Mouse (Mus musculus) frontal cortex, adult 2 months (tissue): Measurements from ENCODE around the gene Dhx16. TPM values are rescaled to one million over a fixed set of nuclear protein-coding genes. Genes with fewer than 3 reads are reported as not detected.
"Not testable (repeated sequence)": the region's sequence is repeated elsewhere in the genome, so short reads cannot be mapped to it uniquely, and the experiment has no call there.

ENCODE experiments used
- DNase-seq, 2 experiments: peaks; one replicate each; pipeline ENCODE4 v3.0.0; 2022; ENCODE audit warnings: low spot score in 1 of 2; ENCODE audit errors: extremely low spot score in 1 of 2
- polyA plus RNA-seq: library from polyadenylated mRNA; depleted of rRNA; stranded (reverse); fragments of >200 nt; gene quantifications from 2 replicates; pipeline ENCODE4 v1.2.3, GENCODE M21; 2012; rRNA removed

Dhx16 gene
- polyA plus RNA-seq, 1 experiment, result 42.6 TPM

DNA sequence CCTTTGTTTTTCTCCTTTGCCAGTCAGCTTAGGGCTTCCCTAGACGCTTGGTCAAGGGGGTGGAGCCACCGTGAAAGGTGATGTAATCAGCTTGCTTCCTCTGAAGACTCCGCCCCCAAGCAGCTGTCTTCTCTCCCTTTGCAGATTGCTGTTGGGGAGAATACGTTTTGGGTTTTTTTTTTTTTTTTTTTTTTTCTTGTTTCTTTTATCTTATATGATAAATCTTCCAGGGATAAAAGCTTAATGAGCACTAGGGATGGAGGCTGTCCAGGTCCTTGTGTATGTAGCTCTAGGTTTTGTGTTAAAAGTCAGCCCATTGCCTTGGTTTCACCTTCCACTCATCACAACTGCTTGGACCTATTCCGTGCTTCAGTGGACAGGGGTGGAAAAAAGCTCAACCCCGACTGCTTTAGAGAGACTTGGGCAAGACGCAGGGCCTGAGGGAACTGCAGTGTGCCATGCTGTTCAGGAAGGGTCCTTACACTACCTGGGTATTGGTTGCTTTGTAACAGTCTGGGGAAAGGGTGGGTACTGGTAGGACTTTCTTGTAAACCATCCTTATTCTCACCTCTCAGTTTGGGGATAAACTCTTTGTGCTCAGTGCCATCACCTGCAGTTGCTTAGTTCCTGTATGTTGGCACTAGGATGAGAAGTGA lies 39.6 kb downstream of the Dhx16 start:
- DNase-seq, result peak; percentile 95 to 97

DNA sequence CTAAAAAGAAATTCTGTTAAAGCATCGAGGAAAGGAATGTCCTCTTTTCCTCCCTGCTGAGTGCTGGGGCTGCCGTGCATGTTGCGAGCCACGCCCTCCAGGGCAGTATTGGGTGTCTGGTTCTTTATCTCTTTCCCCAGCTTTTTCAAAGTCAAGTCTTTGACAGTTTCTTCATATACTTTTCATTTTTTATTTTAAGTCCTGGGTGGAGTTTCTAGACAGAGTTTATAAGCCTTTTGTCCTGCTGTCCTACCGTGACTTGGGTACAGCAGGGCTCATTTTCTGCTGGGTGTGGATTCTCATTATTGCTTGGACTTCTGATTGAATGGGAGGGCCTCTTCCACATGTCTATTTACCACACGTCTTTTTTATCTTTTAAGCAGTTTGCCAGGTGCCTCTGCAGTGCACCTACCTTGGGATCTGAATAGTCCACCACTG lies 40.3 kb downstream of the Dhx16 start:
- no peak for DNase-seq

DNA sequence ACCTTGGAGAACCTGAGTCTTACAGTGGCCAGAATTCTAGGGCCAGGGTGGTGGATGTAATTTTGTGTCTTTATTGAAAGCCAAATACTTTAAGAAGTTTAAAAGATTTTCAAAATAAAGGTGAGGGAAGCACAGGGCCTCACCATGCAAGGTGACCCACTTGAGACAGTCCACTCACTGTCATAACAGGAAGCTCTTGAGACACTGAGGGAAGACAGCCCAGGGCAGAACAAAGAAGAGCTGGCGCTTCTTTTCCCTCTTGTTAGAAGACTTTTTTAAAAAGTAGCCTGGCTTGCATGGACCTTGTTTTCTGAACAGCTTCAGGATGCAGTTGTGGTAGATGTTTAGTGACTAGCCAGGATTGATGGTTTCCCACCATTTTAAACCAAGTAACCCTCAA lies 40.8 kb downstream of the Dhx16 start:
- no peak for DNase-seq

DNA sequence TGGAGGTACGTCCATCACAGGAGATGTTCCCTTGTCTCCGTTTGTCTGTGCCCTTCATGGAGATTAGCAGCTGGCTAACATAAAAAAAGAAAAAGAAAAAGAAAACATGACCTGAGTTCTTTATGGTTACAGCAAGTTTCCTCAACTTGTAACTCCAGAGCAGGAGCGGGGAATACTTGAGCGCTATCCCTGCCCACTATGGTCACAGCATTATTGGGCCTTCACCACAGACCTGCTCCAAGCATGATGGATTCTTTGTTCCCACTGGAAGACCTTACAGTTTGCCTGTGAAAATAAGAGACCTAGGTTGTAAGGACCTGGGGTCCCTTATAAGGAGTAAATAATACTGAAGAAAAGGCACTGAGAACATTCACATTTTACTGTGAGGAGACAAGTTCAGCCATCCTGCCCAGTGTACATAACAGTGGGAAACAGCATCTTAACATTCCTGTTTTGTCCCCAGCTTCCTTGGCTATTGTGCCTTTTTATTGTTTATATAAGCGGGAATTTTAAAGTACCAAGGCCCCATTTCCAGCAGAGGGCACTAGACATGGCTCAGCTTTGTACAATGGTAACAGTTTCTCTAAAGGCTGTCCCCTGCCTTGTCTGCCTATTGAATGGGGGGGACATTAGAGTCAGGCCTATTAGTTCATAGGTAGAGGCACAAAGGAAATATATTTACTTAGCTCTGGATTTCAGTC lies 41.4 kb downstream of the Dhx16 start:
- peak in 1 of 2 experiments; percentile 60 for DNase-seq

DNA sequence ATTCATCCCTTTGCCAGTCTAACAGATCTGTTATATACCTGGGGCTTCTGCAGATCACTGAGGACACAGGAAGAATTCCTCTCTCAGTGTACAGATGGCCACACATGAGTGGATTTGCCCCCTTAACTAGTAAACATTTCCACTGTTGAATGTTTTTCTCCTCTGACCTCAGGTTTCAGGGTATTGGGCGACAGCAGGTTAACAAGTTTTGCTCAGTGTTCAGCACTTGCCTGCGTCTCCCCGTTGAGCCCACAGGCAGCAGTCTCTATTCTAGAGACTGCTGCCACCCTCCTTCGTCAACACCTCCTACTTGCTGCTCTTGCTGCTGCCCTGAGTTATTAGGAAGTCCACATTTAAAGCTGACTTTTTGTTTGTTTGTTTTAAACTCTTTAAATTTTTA lies 42.1 kb downstream of the Dhx16 start:
- no peak for DNase-seq

DNA sequence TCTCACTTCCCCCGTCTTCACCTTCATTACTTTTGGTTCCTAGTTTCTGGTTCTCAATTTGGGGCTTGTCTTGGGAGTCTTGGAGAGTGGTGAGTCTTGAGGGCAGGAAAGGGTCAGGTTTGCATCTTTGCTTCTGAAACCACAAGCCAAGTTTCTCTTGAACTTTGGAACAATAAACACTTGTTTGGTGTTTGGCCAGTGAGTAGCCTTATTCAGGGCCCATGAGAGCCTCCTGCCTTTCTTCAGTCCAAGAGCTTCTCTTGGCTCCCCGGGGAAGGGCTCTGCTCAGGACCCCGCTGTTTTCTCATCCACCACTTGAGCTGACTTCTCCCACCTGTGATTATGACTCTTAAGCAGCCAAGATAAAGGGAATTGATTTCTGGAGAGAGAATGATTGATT lies 42.9 kb downstream of the Dhx16 start:
- no peak for DNase-seq

DNA sequence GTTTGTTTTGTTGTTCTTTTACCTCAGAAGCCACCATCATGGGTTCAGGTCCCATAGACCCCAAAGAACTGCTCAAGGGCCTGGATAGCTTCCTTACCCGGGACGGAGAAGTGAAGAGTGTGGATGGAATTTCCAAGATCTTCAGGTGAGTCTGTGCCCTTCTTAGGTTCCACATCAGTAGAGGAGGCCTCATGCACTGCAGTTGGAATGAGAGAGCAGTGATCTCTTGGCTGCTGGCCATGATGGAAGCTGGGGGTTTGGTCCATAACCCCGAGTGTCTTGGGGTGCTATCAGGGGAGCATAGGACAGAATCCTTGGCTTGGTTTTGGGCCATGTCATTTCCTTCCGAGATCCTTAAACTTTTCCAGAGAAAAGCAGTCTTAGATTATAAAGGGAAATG lies 43.7 kb downstream of the Dhx16 start:
- DNase-seq, result no peak

DNA sequence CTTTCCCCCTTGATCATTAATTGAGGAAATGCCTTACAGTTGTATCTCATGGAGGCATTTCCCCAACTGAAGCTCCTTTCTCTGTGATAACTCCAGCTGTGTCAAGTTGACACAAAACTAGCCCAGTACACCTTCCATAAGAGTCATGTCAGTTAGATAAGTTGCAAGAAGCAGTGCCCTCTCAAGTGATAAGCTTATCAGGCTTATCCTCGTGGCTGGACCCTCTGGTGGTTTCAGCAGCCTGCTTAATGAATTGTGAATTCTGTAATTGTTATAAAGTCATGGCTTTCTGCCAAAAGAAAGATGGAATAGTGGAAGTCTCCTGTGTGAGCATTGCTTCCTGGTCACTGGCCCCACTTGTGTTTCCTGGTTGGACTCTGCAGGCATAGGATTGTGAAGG lies 47.9 kb downstream of the Dhx16 start:
- no peak for DNase-seq

DNA sequence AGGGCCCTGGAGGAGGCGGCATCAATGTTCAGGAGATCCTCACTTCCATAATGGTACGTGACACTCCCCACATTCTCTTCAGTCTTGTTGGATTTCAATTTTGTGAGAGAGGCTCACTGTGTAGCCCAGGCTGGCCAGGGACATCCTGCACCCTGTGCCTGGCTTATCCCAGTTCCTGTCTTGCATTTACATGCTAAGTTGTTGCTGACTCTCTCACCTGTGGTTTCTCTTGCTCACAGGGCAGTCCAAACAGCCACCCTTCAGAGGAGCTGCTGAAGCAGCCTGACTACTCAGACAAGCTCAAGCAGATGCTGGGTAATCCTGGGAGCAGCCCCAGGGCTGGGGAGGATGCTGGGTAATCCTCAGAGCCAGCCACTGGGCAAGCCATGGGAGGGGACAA lies 49.9 kb downstream of the Dhx16 start:
- no peak for DNase-seq

DNA sequence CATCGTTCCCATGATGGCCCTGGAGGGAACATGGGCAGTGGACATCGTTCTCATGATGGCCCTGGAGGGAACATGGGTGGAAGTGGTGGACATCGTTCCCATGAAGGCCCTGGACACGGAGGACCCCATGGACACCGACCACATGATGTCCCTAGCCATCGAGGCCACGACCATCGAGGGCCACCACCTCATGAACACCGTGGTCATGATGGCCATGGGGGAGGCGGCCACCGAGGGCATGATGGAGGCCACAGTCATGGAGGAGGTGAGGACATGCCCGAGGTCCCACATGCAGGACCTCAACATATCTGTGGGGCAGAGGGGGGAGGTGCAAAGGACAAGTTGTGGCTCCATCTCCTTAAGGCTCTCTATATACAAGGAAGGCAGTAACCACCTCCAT lies 51.0 kb downstream of the Dhx16 start:
- no peak for DNase-seq

DNA sequence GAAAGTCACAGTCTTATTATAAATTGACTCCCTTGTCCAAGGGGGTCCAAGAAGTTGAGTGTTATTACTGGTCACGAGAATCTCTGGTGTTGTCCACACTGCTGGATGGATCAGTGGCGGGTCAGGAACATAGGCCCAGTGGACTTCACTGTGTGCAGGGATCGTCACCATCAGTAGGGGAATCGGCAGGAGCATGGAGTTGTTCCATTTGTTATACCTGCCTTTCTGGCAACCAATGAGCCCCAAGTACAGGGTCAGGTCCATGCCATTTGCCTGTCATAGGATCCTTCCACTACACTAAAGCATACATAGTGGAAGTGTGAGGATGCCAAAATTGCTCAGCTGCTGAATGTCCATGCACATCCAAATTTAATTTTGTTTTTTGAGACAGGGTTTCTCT lies 53.0 kb downstream of the Dhx16 start:
- no peak for DNase-seq

DNA sequence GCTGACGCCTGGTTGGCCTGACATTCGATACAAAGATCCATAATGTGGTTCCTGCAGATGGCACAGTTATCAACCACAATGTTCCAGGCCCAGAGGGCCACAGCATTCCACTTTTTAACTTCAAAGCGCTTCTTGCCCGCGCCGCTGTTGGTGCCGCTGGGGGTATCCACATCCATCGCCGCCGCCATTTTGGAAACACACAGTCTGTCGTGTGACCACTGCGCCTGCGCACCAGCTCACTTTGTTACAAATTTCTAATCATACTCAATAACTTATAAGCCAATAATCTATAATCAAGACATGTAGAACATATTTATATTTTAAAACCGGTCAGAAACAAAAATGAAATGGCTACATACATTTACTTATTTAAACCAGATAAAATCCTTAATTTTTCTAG lies 56.1 kb downstream of the Dhx16 start:
- not testable (repeated sequence) for DNase-seq

DNA sequence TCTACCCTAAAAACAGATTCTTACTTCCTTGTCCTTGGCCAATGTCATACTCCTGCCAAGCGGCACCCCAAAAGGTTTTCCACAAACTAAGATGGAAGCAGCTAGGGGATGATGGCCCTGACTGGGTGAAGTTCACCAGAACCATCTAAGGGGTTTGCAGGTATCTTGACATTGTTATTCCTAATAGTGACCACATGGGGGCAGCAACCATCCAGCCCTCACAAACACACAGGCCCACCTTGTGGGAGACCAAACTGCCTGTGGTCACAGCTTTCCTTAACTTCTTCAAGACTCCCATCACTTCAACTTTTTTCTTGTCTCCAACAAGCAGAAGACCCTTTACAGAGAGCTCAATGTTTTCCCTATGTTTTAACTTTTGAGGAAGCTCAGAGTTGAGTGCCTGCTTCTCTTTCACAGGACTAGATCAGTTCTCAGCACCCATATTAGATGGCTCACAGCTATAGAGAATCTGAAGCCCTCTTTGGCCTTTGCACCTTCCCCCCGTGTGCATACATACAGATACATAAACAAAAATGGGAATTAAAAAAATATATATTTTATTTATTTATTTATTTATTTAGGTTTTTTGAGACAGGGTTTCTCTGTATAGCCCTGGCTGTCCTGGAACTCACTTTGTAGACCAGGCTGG lies 58.2 kb downstream of the Dhx16 start:
- DNase-seq, result peak in 1 of 2 experiments; percentile 63

DNA sequence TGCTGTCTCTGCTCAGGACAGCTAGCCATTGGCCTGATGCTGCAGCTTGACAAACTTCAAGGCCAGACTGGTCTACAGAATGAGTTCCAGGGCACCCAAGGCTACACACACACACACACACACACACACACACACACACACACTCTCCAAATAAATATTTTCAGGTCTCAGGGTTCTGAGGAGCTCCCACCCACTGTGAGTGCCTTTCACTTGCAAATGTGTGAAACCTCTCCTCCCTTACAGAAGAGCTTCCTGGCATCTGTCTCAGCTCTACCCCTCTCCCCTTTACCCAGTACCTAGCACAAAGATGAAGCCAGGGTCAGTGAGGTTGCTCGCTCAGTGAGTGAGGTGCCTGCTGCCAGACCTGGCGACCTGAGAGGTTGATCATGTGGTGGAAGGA lies 59.5 kb downstream of the Dhx16 start:
- DNase-seq, result no peak

DNA sequence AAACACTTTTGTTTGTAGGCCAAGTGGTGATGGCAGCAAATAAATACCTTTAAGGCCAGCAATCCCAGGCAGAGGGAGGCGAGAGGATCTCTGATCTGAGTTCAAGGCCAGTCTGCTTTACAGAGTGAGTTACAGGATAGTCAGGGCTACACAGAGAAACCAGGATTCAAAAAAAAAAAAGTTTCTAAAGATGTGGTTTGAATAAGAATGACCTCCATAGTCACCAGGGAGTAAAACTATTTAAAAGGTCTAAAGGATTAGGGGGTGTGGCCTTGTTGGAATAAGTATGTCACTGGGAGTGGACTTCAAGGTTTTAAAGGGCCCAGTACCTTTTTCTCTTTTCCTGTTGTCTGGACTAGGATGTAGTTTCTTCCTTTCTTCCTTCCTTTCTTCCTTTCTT lies 60.3 kb downstream of the Dhx16 start:
- no peak for DNase-seq

Other genes starting within 250 kb of the Dhx16 start
- gene Mucl3, start 236.1 kb upstream of the Dhx16 start, polyA plus RNA-seq, result 0.08 TPM in 1 of 2 replicates, not detected in the other
- 34.1 and 36.7 TPM in 2 replicates for gene Vars2, start 212.2 kb upstream of the Dhx16 start, polyA plus RNA-seq
- gene Gtf2h4, start 206.1 kb upstream of the Dhx16 start, polyA plus RNA-seq, result 26.2 and 26.6 TPM in 2 replicates
- 46.6 and 46.8 TPM in 2 replicates for gene Ddr1, start 175.2 kb upstream of the Dhx16 start, polyA plus RNA-seq
- gene Ier3, start 58.1 kb upstream of the Dhx16 start, polyA plus RNA-seq, result 11.2 and 14.5 TPM in 2 replicates
- gene Flot1, start 56.6 kb upstream of the Dhx16 start, polyA plus RNA-seq, result 178 and 209 TPM in 2 replicates
- gene Tubb5, start 41.5 kb upstream of the Dhx16 start, polyA plus RNA-seq, result 447 and 519 TPM in 2 replicates
- gene Mdc1, start 38.3 kb upstream of the Dhx16 start, polyA plus RNA-seq, result 9.9 and 11.0 TPM in 2 replicates
- gene Nrm, start 18.5 kb upstream of the Dhx16 start, polyA plus RNA-seq, result 8.8 and 9.0 TPM in 2 replicates
- gene Ppp1r18, start 14.2 kb upstream of the Dhx16 start, polyA plus RNA-seq, result 12.6 and 13.0 TPM in 2 replicates
- gene 2310061I04Rik, start 17.6 kb downstream of the Dhx16 start, polyA plus RNA-seq, result 107 and 119 TPM in 2 replicates
- gene Atat1, start 30.3 kb downstream of the Dhx16 start, polyA plus RNA-seq, result 103 and 109 TPM in 2 replicates
- gene Mrps18b, start 36.6 kb downstream of the Dhx16 start, polyA plus RNA-seq, result 54.6 and 55.9 TPM in 2 replicates
- 39.2 and 39.3 TPM in 2 replicates for gene Ppp1r10, start 36.6 kb downstream of the Dhx16 start, polyA plus RNA-seq
- 96.8 and 101 TPM in 2 replicates for gene Abcf1, start 89.9 kb downstream of the Dhx16 start, polyA plus RNA-seq
- gene Gnl1, start 100.0 kb downstream of the Dhx16 start, polyA plus RNA-seq, result 132 and 136 TPM in 2 replicates
- gene Prr3, start 100.4 kb downstream of the Dhx16 start, polyA plus RNA-seq, result 53.1 and 53.2 TPM in 2 replicates
- gene H2-T24, start 140.7 kb downstream of the Dhx16 start, polyA plus RNA-seq, result 2.0 TPM in 2 replicates
- gene H2-T23, start 153.0 kb downstream of the Dhx16 start, polyA plus RNA-seq, result 19.8 and 22.8 TPM in 2 replicates
- 21.6 and 23.0 TPM in 2 replicates for gene H2-T22, start 162.9 kb downstream of the Dhx16 start, polyA plus RNA-seq
- not detected in 2 replicates for gene Gm6034, start 163.1 kb downstream of the Dhx16 start, polyA plus RNA-seq
- gene Gm11127, start 178.6 kb downstream of the Dhx16 start, polyA plus RNA-seq, result 0.18 and 0.99 TPM in 2 replicates
- 0.06 TPM in 1 of 2 replicates, not detected in the other for gene Gm19684, start 241.9 kb downstream of the Dhx16 start, polyA plus RNA-seq
- not detected in 2 replicates for gene Gm7030, start 249.6 kb downstream of the Dhx16 start, polyA plus RNA-seq